Mouse (Mus musculus) testis, adult 2 months (tissue): ENCODE results near the gene Olfr776.

Experiments used
- CTCF ChIP-seq: fragments of 200-500 bp; IDR thresholded peaks from 2 replicates; pipeline ENCODE4 v1.5.1; 2012; ENCODE audit warnings: low read depth, mild to moderate bottlenecking, inconsistent platforms, low read length, moderate library complexity; ENCODE audit not compliant: control insufficient read depth, insufficient read depth, insufficient replicate concordance
- POLR2A ChIP-seq: fragments of 200-500 bp; IDR thresholded peaks from 2 replicates; pipeline ENCODE4 v1.6.1; 2012; ENCODE audit warnings: low read depth, mild to moderate bottlenecking, inconsistent platforms, low read length, moderate library complexity; ENCODE audit not compliant: control insufficient read depth

DNA sequence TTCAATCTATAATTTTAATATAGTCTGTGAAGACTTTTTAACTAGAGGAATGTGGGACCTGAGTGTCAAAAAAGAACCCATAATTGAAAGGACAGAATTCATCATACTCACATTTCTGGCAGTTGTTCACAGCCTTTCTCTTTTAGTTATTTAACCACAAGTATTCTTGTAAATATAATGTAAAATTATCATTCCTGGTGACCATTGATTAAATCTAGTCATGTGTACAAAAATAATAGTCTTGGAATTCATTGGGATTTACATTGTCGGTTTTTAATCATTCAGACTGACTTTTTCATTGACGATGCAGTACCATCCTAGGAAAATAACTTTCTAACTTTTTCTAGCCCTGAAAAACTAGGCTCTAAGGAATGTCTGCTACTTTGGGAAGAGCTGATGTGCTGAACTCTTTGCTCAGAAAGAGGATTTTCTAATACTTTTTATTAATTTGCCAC is 12.2 kb downstream of the Olfr776 start, which contains the start of gene Olfr777:
- no peak for TF ChIP-seq CTCF
- TF ChIP-seq POLR2A, result no peak
